Mouse (Mus musculus) limb, embryonic 15.5 days (tissue): Measurements from ENCODE around the gene Ccdc22. TPM values are rescaled to one million over a fixed set of nuclear protein-coding genes. Genes with fewer than 3 reads are reported as not detected.

Source experiments
- ATAC-seq: fragments of 200-750 bp; cut with Nextera tagmentation; 2 replicates; pipeline ENCODE4 v1.8.0; 2017; ENCODE audit warnings: low read depth, moderate TSS enrichment; ENCODE audit not compliant: insufficient number of reproducible peaks, low FRiP score, low TSS enrichment
- H3K27ac ChIP-seq: fragments of 300-500 bp; sonication (generic); 2 replicates; pipeline ENCODE4 v1.5.1; 2015; ENCODE audit warnings: moderate library complexity, mild to moderate bottlenecking, inconsistent platforms
- H3K27me3 ChIP-seq: fragments of 300-500 bp; sonication (generic); 2 replicates; pipeline ENCODE4 v1.6.1; 2015; ENCODE audit warnings: inconsistent platforms
- H3K36me3 ChIP-seq: fragments of 300-500 bp; sonication (generic); 2 replicates; pipeline ENCODE4 v1.6.1; 2015; ENCODE audit warnings: inconsistent platforms
- H3K4me1 ChIP-seq: fragments of 300-500 bp; sonication (generic); 2 replicates; pipeline ENCODE4 v1.6.1; 2015; ENCODE audit warnings: inconsistent platforms
- H3K4me2 ChIP-seq: fragments of 300-500 bp; sonication (generic); 2 replicates; pipeline ENCODE4 v1.6.1; 2015; ENCODE audit warnings: mild to moderate bottlenecking, inconsistent platforms
- H3K4me3 ChIP-seq: fragments of 300-500 bp; sonication (generic); 2 replicates; pipeline ENCODE4 v1.5.1; 2015; ENCODE audit warnings: mild to moderate bottlenecking, inconsistent platforms
- H3K9ac ChIP-seq: fragments of 300-500 bp; sonication (generic); 2 replicates; pipeline ENCODE4 v1.6.1; 2015; ENCODE audit warnings: inconsistent platforms
- H3K9me3 ChIP-seq: fragments of 300-500 bp; sonication (generic); 2 replicates; pipeline ENCODE4 v1.6.1; 2016; ENCODE audit warnings: inconsistent platforms
- WGBS: fragments of 180-500 bp; shearing (Covaris S2); methylation state at CpG from one replicate; pipeline ENCODE4 v1.1.7; 2015; 5-methylcytosine and 5-hydroxymethylcytosine counted together
- polyA plus RNA-seq: library from polyadenylated mRNA; unstranded; fragments of >200 nt; fragmentation: Nextera tagmentation; extraction: Ambion mirVana; gene quantifications from 2 replicates; pipeline ENCODE4 v1.2.1, GENCODE M21; 2015

The Ccdc22 gene
- polyA plus RNA-seq, 1 experiment from 2014 or later, result 28.4 TPM

DNA sequence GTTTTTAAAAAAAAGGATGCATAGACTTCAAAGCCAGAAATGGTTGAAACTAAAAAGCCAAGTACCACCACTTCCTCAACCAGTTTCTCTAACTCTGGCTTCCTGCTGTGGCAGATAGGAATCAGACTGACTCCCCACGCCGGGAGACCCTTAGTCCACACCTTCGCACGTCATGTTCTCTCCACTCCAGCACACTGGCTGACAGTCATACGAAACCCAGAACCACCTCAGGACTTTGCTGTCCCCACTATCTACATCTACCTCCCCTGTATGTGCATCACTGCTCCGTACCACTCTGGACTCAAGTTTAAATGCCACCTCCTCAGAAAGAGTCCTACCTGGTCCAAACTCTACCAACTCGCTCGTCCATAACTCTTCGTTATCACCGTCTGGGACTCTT lies 32.9 kb downstream of the Ccdc22 start:
- H3K4me2 ChIP-seq, result no peak overlapping the region
- no peaks in the 10 kb centered on the region for H3K36me3 ChIP-seq

DNA sequence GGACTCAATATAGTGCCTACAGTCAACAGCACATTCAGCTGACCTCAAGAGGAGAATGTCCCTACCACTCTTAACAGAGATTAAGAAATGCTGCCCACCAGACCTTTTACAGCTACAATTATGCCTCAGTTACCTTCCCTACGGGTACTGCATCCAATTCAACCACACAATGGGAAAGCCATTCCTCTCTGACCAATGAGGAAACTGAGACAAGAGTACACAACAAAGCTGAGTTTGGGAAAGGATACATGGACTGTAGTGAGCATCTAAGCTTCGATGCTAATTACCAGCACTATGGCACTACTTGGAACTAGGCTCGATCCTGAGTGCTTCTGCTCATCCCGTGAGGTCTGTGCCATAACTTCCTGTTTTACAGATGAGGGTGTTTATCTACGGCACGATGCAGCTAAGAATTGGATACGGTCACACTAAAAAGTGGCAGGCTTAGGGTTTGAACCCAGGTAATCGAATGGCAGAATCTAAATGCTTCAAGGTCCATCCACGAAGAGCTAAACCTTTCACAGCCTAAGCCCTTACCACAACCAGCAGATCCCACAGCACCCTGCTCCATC lies 33.7 kb downstream of the Ccdc22 start:
- H3K9ac ChIP-seq, result no peak overlapping the region
- H3K4me1 ChIP-seq, result peaks cover 9% of the 10 kb centered on the region; the same call in 1 of the 2 replicates
- H3K27ac ChIP-seq, result no peak overlapping the region
- H3K9me3 ChIP-seq, result no peaks in the 10 kb centered on the region
- no peak overlapping the region for H3K4me2 ChIP-seq
- H3K36me3 ChIP-seq, result no peaks in the 10 kb centered on the region
- WGBS, result 85% methylated on average over 9 of the region's 9 CpGs
- H3K27me3 ChIP-seq, result no peaks in the 10 kb centered on the region
- no peak for ATAC-seq
- H3K4me3 ChIP-seq, result no peak overlapping the region

More for the DNA sequence above, 32.9 kb downstream of the Ccdc22 start:
- WGBS, result 87% methylated on average over 10 of the region's 10 CpGs
- Histone ChIP-seq H3K27ac (no peak overlapping the region), H3K9me3 (no peaks in the 10 kb centered on the region), H3K4me1 (peaks cover 9% of the 10 kb centered on the region; the same call in 1 of the 2 replicates), H3K4me3 (peak overlapping the region; percentile 59; the same call in 1 of the 2 replicates), H3K9ac (no peak overlapping the region), H3K27me3 (no peaks in the 10 kb centered on the region)
- ATAC-seq, result no peak

DNA sequence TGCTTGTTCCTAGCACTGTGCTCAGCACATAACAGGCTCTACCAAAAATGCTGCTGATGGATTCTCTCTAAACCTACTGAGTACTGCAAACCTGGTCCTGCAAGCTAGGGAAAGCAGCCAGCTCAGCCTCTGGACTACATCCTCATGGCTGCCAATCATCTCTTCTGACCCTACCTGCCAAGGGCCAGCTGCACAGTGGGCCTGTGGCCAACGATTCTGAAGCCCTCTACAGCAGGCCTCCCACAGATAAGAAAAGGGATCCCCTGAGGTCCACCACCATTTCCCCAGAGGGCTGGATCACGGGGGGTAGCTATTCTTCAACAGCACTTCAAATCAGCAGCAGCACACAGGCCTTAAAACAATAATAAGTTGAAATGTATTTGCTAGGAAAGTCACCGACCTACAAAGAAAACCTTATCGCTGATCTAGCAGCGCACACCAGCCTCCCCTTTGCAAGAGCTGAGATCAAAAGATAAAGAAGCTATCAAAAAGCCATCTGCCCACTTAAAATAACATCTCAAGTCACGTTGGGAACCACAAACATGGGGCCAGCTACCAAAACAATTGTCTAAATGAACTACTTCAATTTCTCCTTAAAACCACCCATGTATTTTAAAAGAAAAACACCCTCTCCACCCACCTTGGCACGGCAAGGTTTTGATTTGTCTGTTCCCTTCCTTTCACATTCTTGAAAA lies 34.7 kb downstream of the Ccdc22 start:
- no peaks in the 10 kb centered on the region for H3K36me3 ChIP-seq

DNA sequence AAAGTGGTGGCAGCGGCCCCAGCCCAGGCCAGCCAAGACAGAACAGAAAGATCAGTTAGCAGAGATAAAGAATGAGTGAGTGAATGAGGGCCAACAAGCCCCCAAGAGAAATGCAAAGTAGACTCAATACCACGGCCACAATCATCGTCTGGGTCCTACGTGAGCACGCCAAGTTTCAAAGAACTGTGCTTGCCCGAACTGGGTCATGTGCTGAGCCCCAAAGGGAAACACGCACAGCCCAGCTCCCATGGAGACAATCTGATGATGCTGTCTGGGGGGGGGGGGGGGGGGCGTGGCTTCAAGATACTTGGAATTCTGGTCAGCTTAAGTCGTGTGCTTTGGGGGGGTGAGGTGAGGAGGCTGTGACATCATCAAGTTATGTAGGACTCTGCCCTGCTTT lies 37.8 kb downstream of the Ccdc22 start:
- H3K4me3 ChIP-seq, result no peak overlapping the region
- no peak overlapping the region for H3K9ac ChIP-seq
- no peaks in the 10 kb centered on the region for H3K36me3 ChIP-seq
- no peaks in the 10 kb centered on the region for H3K9me3 ChIP-seq
- no peak overlapping the region for H3K27ac ChIP-seq
- WGBS, result 72% methylated on average over 9 of the region's 9 CpGs
- no peak overlapping the region for H3K4me2 ChIP-seq
- no peaks in the 10 kb centered on the region for H3K27me3 ChIP-seq
- 0 out of 2 replicates have a peak, but pooled peaks cover 2% of the 10 kb centered on the region for H3K4me1 ChIP-seq
- ATAC-seq, result no peak

More for the DNA sequence above, 34.7 kb downstream of the Ccdc22 start:
- Histone ChIP-seq H3K4me1 (peaks cover 9% of the 10 kb centered on the region; the same call in 1 of the 2 replicates), H3K27me3 (no peaks in the 10 kb centered on the region), H3K4me3 (no peak overlapping the region), H3K9me3 (no peaks in the 10 kb centered on the region), H3K27ac (no peak overlapping the region), H3K4me2 (no peak overlapping the region), H3K9ac (no peak overlapping the region)
- ATAC-seq, result no peak
- 69% methylated on average over 7 of the region's 7 CpGs for WGBS

DNA sequence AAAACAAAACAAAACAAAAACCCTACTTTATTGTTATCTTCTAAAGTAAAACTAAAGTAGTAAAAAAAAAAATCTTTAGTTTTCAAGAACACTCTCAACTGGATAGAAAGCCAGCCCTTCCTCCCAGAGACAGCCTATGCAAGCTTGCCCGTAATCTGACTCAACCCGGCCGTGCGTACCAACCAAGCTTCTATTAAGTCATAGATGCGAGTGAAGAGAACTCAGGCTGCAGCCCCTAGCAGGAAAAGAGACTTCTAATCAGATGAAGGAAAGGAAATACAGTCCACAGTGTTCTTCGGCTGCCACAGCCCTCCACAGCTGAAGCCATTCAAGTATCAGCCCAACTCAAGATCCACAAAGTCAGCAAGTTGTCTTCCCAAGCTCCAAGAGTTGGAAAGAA lies 39.0 kb downstream of the Ccdc22 start:
- Histone ChIP-seq H3K9me3 (no peaks in the 10 kb centered on the region), H3K36me3 (no peaks in the 10 kb centered on the region), H3K27me3 (no peaks in the 10 kb centered on the region), H3K4me2 (no peak overlapping the region), H3K9ac (no peak overlapping the region), H3K4me1 (no peaks in the 10 kb centered on the region), H3K27ac (no peak overlapping the region), H3K4me3 (no peak overlapping the region)
- WGBS, result 83% methylated on average over 6 of the region's 6 CpGs
- no peak for ATAC-seq

DNA sequence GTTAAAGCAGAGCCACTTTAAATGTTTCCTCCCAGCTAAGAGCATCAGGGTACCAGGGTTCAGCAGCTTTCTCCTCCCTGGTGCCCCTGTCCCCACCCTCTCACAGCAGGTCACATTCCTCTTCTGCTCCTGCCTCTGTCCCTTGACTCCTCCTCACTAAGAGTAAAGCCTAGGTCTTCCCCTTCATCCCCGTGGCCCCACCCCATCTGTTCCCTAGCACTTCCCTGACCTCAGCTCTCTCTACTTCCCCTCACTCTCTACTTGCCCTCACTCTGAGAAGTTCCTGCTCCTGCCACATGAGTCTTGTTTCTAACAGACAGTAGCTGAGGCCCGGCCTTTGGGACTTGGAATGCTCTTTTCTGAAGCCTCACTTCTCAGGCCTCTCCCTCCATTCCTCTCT lies 42.2 kb downstream of the Ccdc22 start:
- no peak overlapping the region for H3K4me3 ChIP-seq
- H3K9ac ChIP-seq, result no peak overlapping the region
- no peaks in the 10 kb centered on the region for H3K27me3 ChIP-seq
- ATAC-seq, result no peak
- no peaks in the 10 kb centered on the region for H3K4me1 ChIP-seq
- no peaks in the 10 kb centered on the region for H3K9me3 ChIP-seq
- no peaks in the 10 kb centered on the region for H3K36me3 ChIP-seq
- WGBS, result 16% methylated on average over 2 of the region's 2 CpGs
- no peak overlapping the region for H3K27ac ChIP-seq
- H3K4me2 ChIP-seq, result no peak overlapping the region

DNA sequence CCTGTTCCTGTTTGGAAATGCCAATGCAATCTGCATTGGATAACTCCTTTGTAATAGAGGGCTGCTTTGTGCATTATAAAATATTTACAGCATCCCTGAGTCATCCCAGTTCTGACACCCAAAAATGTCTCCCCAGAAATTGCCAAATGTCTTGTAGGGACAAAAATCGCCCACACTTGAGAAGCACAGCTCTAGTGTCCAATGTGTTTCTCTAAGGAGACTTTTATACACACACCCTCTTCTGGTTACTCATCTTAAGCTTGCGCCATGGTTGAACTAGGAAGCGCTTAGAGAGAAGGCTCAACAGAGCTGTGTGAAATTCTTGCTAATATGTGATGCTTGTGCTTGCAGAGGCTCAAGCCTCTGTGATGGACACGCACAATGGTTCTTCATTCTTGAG lies 51.8 kb downstream of the Ccdc22 start:
- Histone ChIP-seq H3K36me3 (no peaks in the 10 kb centered on the region), H3K4me3 (no peak overlapping the region), H3K4me1 (no peaks in the 10 kb centered on the region), H3K9ac (no peak overlapping the region), H3K4me2 (no peak overlapping the region), H3K9me3 (no peaks in the 10 kb centered on the region), H3K27ac (no peak overlapping the region), H3K27me3 (no peaks in the 10 kb centered on the region)
- whole genome bisulfite sequencing, result 88% methylated on average over 4 of the region's 4 CpGs
- ATAC-seq, result no peak

Other genes with a start within 250 kb of the Ccdc22 start
- gene Usp27x, start 229.7 kb downstream of the Ccdc22 start, polyA plus RNA-seq, result 0.60 and 1.1 TPM in 2 replicates
- not detected in 2 replicates for gene Foxp3, start 31.9 kb downstream of the Ccdc22 start, polyA plus RNA-seq
- gene Ppp1r3f, start 31.2 kb downstream of the Ccdc22 start, polyA plus RNA-seq, result 1.4 and 1.9 TPM in 2 replicates
- gene Cacna1f, start 1.6 kb upstream of the Ccdc22 start, polyA plus RNA-seq, result 0.05 and 0.07 TPM in 2 replicates
- 1.4 and 1.7 TPM in 2 replicates for gene Syp, start 33.0 kb upstream of the Ccdc22 start, polyA plus RNA-seq
- 17.7 and 18.1 TPM in 2 replicates for gene Prickle3, start 51.7 kb upstream of the Ccdc22 start, polyA plus RNA-seq
- gene Plp2, start 65.9 kb upstream of the Ccdc22 start, polyA plus RNA-seq, result 205 and 217 TPM in 2 replicates
- gene Magix, start 75.7 kb upstream of the Ccdc22 start, polyA plus RNA-seq, result 0.47 and 1.1 TPM in 2 replicates
- 36.6 and 40.3 TPM in 2 replicates for gene Gpkow, start 91.6 kb upstream of the Ccdc22 start, polyA plus RNA-seq
- 39.2 and 41.0 TPM in 2 replicates for gene Wdr45, start 108.8 kb upstream of the Ccdc22 start, polyA plus RNA-seq
- gene Gm45208, start 116.7 kb upstream of the Ccdc22 start, polyA plus RNA-seq, result 0.20 TPM in 1 of 2 replicates, not detected in the other
- gene Praf2, start 122.9 kb upstream of the Ccdc22 start, polyA plus RNA-seq, result 80.8 and 86.1 TPM in 2 replicates
- 14.9 and 21.8 TPM in 2 replicates for gene Ccdc120, start 145.4 kb upstream of the Ccdc22 start, polyA plus RNA-seq
- gene Tfe3, start 157.0 kb upstream of the Ccdc22 start, polyA plus RNA-seq, result 30.5 and 31.9 TPM in 2 replicates
- 37.8 and 40.3 TPM in 2 replicates for gene Gripap1, start 184.2 kb upstream of the Ccdc22 start, polyA plus RNA-seq
- gene Kcnd1, start 216.8 kb upstream of the Ccdc22 start, polyA plus RNA-seq, result 1.3 TPM in 2 replicates
- 35.9 and 43.7 TPM in 2 replicates for gene Otud5, start 235.8 kb upstream of the Ccdc22 start, polyA plus RNA-seq